Mouse (Mus musculus) CD4-positive helper T cell, adult 2 months (primary cell): ENCODE results near the gene Ankrd9.

Experiments used
- DNase-seq: peaks from one replicate; pipeline ENCODE4 v3.0.0-alpha.2; 2012; ENCODE audit warnings: low read depth, missing footprints, low spot score

The Ankrd9 gene

GRCm38 (mm10) chr12:110990500-110990899 is 11.7 kb upstream of the Ankrd9 start:
- no peak for DNase-seq

GRCm38 (mm10) chr12:110989409-110989808 is 10.6 kb upstream of the Ankrd9 start:
- DNase-seq: no peak

GRCm38 (mm10) chr12:110986536-110987425 is 7.9 kb upstream of the Ankrd9 start:
- DNase-seq: no peak

GRCm38 (mm10) chr12:110985141-110985540 is 6.3 kb upstream of the Ankrd9 start:
- no peak for DNase-seq

GRCm38 (mm10) chr12:110984598-110984997 is 5.8 kb upstream of the Ankrd9 start:
- DNase-seq: no peak

- DNase-seq: no peak
Observed at GRCm38 (mm10) chr12:110983714-110984113, 4.9 kb upstream of the Ankrd9 start.

- DNase-seq: no peak
Observed at GRCm38 (mm10) chr12:110983083-110983482, 4.2 kb upstream of the Ankrd9 start.

- no peak for DNase-seq
Observed at GRCm38 (mm10) chr12:110981736-110982135, 2.9 kb upstream of the Ankrd9 start.

GRCm38 (mm10) chr12:110979808-110980207 is 968 bp upstream of the Ankrd9 start:
- no peak for DNase-seq

- DNase-seq: no peak
Observed at GRCm38 (mm10) chr12:110977896-110978606, 789 bp downstream of the Ankrd9 start.

GRCm38 (mm10) chr12:110977345-110977733 is 1.5 kb downstream of the Ankrd9 start:
- no peak for DNase-seq

- no peak for DNase-seq
Observed at GRCm38 (mm10) chr12:110976589-110977344, 2.1 kb downstream of the Ankrd9 start.

- no peak for DNase-seq
Observed at GRCm38 (mm10) chr12:110975838-110976468, 2.9 kb downstream of the Ankrd9 start.

- no peak for DNase-seq
Observed at GRCm38 (mm10) chr12:110975385-110975784, 3.5 kb downstream of the Ankrd9 start.

- DNase-seq: no peak
Observed at GRCm38 (mm10) chr12:110974726-110975125, 4.1 kb downstream of the Ankrd9 start.

GRCm38 (mm10) chr12:110974295-110974694 is 4.5 kb downstream of the Ankrd9 start:
- DNase-seq: no peak

GRCm38 (mm10) chr12:110973829-110974228 is 5.0 kb downstream of the Ankrd9 start:
- DNase-seq: no peak

- no peak for DNase-seq
Observed at GRCm38 (mm10) chr12:110971972-110972371, 6.9 kb downstream of the Ankrd9 start.

GRCm38 (mm10) chr12:110970408-110970807 is 8.4 kb downstream of the Ankrd9 start:
- DNase-seq: no peak

GRCm38 (mm10) chr12:110967146-110967545 is 11.7 kb downstream of the Ankrd9 start:
- no peak for DNase-seq

- DNase-seq: no peak
Observed at GRCm38 (mm10) chr12:110966079-110966478, 12.8 kb downstream of the Ankrd9 start.

- no peak for DNase-seq
Observed at GRCm38 (mm10) chr12:110965500-110965899, 13.3 kb downstream of the Ankrd9 start.
